Mouse (Mus musculus): ENCODE data around the gene Pwwp2b. TPM values are rescaled to one million over a fixed set of nuclear protein-coding genes. Genes with fewer than 3 reads are reported as not detected.

Gene Pwwp2b
- polyA plus RNA-seq, 1 experiment from 2014 or later, result 2.3 TPM

- no peak for ATAC-seq
- Histone ChIP-seq H3K4me2 (no peak overlapping the region), H3K4me1 (peaks cover 15% of the 10 kb centered on the region), H3K27ac (no peak overlapping the region), H3K9ac (no peak overlapping the region), H3K9me3 (replicated peaks) (no peaks in the 10 kb centered on the region), H3K36me3 (no peaks in the 10 kb centered on the region), H3K27me3 (replicated peaks) (no peaks in the 10 kb centered on the region), H3K4me3 (no peak overlapping the region)
- WGBS (ENCODE audit: insufficient replicate concordance), result 85% methylated on average over 7 of the region's 7 CpGs
Observed at GRCm38 (mm10) chr7:139215946-139216345, 32.3 kb upstream of the Pwwp2b start.

GRCm38 (mm10) chr7:139216464-139216863 lies 31.8 kb upstream of the Pwwp2b start:
- Histone ChIP-seq H3K27ac (no peak overlapping the region), H3K9ac (no peak overlapping the region), H3K4me1 (peaks cover 15% of the 10 kb centered on the region), H3K36me3 (no peaks in the 10 kb centered on the region), H3K4me3 (no peak overlapping the region), H3K9me3 (replicated peaks) (no peaks in the 10 kb centered on the region), H3K27me3 (replicated peaks) (no peaks in the 10 kb centered on the region), H3K4me2 (no peak overlapping the region)
- WGBS (ENCODE audit: insufficient replicate concordance), result 84% methylated on average over 9 of the region's 9 CpGs
- no peak for ATAC-seq

- WGBS (ENCODE audit: insufficient replicate concordance), result 70% methylated on average over 7 of the region's 7 CpGs
Observed at GRCm38 (mm10) chr7:139217046-139217445, 31.2 kb upstream of the Pwwp2b start.

GRCm38 (mm10) chr7:139218641-139219415 lies 29.5 kb upstream of the Pwwp2b start:
- no peaks in the 10 kb centered on the region for H3K27me3 ChIP-seq (replicated peaks)
- 59% methylated on average over 6 of the region's 6 CpGs for WGBS (ENCODE audit: insufficient replicate concordance)
- no peak overlapping the region for H3K9ac ChIP-seq
- no peak overlapping the region for H3K4me2 ChIP-seq
- H3K4me3 ChIP-seq, result no peak overlapping the region
- H3K4me1 ChIP-seq, result no peaks in the 10 kb centered on the region
- H3K36me3 ChIP-seq, result no peaks in the 10 kb centered on the region
- H3K9me3 ChIP-seq (replicated peaks), result no peaks in the 10 kb centered on the region
- no peak; the same call in 1 of the 2 replicates for ATAC-seq
- H3K27ac ChIP-seq, result no peak overlapping the region

More at GRCm38 (mm10) chr7:139217046-139217445, 31.2 kb upstream of the Pwwp2b start:
- Histone ChIP-seq H3K4me2 (no peak overlapping the region), H3K27ac (no peak overlapping the region), H3K36me3 (no peaks in the 10 kb centered on the region), H3K4me3 (no peak overlapping the region), H3K27me3 (replicated peaks) (no peaks in the 10 kb centered on the region), H3K4me1 (peaks cover 15% of the 10 kb centered on the region), H3K9me3 (replicated peaks) (no peaks in the 10 kb centered on the region), H3K9ac (no peak overlapping the region)
- ATAC-seq, result no peak

GRCm38 (mm10) chr7:139219486-139219885 lies 28.8 kb upstream of the Pwwp2b start:
- H3K27me3 ChIP-seq (replicated peaks), result no peaks in the 10 kb centered on the region
- no peaks in the 10 kb centered on the region for H3K36me3 ChIP-seq
- WGBS (ENCODE audit: insufficient replicate concordance), result 76% methylated on average over 5 of the region's 5 CpGs
- no peak overlapping the region for H3K4me3 ChIP-seq
- no peak for ATAC-seq
- no peak overlapping the region for H3K4me2 ChIP-seq
- H3K4me1 ChIP-seq, result no peaks in the 10 kb centered on the region
- no peak overlapping the region for H3K27ac ChIP-seq
- no peaks in the 10 kb centered on the region for H3K9me3 ChIP-seq (replicated peaks)
- H3K9ac ChIP-seq, result no peak overlapping the region

- ATAC-seq, result no peak
- Histone ChIP-seq H3K36me3 (no peaks in the 10 kb centered on the region), H3K9me3 (replicated peaks) (no peaks in the 10 kb centered on the region), H3K27ac (no peak overlapping the region), H3K4me1 (no peaks in the 10 kb centered on the region; the same call in 1 of the 2 replicates), H3K27me3 (replicated peaks) (no peaks in the 10 kb centered on the region), H3K9ac (no peak overlapping the region), H3K4me3 (no peak overlapping the region), H3K4me2 (no peak overlapping the region)
- WGBS (ENCODE audit: insufficient replicate concordance), result 32% methylated on average over 2 of the region's 2 CpGs
Observed at GRCm38 (mm10) chr7:139220303-139220702, 28.0 kb upstream of the Pwwp2b start.

- no peaks in the 10 kb centered on the region for H3K9me3 ChIP-seq (replicated peaks)
- H3K4me2 ChIP-seq, result no peak overlapping the region
- no peaks in the 10 kb centered on the region for H3K27me3 ChIP-seq (replicated peaks)
- ATAC-seq, result no peak
- H3K4me1 ChIP-seq, result no peaks in the 10 kb centered on the region; the same call in 1 of the 2 replicates
- no peak overlapping the region for H3K9ac ChIP-seq
- 62% methylated on average over 5 of the region's 5 CpGs for whole genome bisulfite sequencing (ENCODE audit: insufficient replicate concordance)
- no peaks in the 10 kb centered on the region for H3K36me3 ChIP-seq
- no peak overlapping the region for H3K4me3 ChIP-seq
- H3K27ac ChIP-seq, result no peak overlapping the region
Observed at GRCm38 (mm10) chr7:139221072-139221471, 27.2 kb upstream of the Pwwp2b start.

GRCm38 (mm10) chr7:139221856-139222255 lies 26.4 kb upstream of the Pwwp2b start:
- H3K4me2 ChIP-seq, result no peak overlapping the region
- no peaks in the 10 kb centered on the region for H3K9me3 ChIP-seq (replicated peaks)
- no peaks in the 10 kb centered on the region for H3K36me3 ChIP-seq
- no peaks in the 10 kb centered on the region for H3K27me3 ChIP-seq (replicated peaks)
- no peaks in the 10 kb centered on the region; the same call in 1 of the 2 replicates for H3K4me1 ChIP-seq
- no peak overlapping the region for H3K27ac ChIP-seq
- no peak overlapping the region for H3K9ac ChIP-seq
- no peak for ATAC-seq
- H3K4me3 ChIP-seq, result no peak overlapping the region
- WGBS (ENCODE audit: insufficient replicate concordance), result 81% methylated on average over 2 of the region's 2 CpGs

GRCm38 (mm10) chr7:139222341-139222740 lies 25.9 kb upstream of the Pwwp2b start:
- H3K9me3 ChIP-seq (replicated peaks), result no peaks in the 10 kb centered on the region
- WGBS (ENCODE audit: insufficient replicate concordance), result 61% methylated on average over 4 of the region's 4 CpGs
- H3K4me3 ChIP-seq, result no peak overlapping the region
- ATAC-seq, result no peak
- no peak overlapping the region for H3K27ac ChIP-seq
- H3K4me1 ChIP-seq, result no peaks in the 10 kb centered on the region; the same call in 1 of the 2 replicates
- H3K4me2 ChIP-seq, result no peak overlapping the region
- H3K9ac ChIP-seq, result no peak overlapping the region
- no peaks in the 10 kb centered on the region for H3K27me3 ChIP-seq (replicated peaks)
- H3K36me3 ChIP-seq, result no peaks in the 10 kb centered on the region

- WGBS (ENCODE audit: insufficient replicate concordance), result 57% methylated on average over 1 of the region's 1 CpGs
Observed at GRCm38 (mm10) chr7:139224070-139224469, 24.2 kb upstream of the Pwwp2b start.

GRCm38 (mm10) chr7:139224725-139225124 lies 23.6 kb upstream of the Pwwp2b start:
- H3K9me3 ChIP-seq (replicated peaks), result no peaks in the 10 kb centered on the region
- ATAC-seq, result no peak
- no peaks in the 10 kb centered on the region for H3K36me3 ChIP-seq
- H3K4me1 ChIP-seq, result peaks cover 4% of the 10 kb centered on the region; the same call in 1 of the 2 replicates
- no peaks in the 10 kb centered on the region for H3K27me3 ChIP-seq (replicated peaks)
- 19% methylated on average over 8 of the region's 8 CpGs for WGBS (ENCODE audit: insufficient replicate concordance)
- no peak overlapping the region for H3K4me3 ChIP-seq
- H3K9ac ChIP-seq, result no peak overlapping the region
- no peak overlapping the region for H3K4me2 ChIP-seq
- H3K27ac ChIP-seq, result peak overlapping the region; percentile 6

More at GRCm38 (mm10) chr7:139224070-139224469, 24.2 kb upstream of the Pwwp2b start:
- Histone ChIP-seq H3K36me3 (no peaks in the 10 kb centered on the region), H3K4me3 (no peak overlapping the region), H3K4me1 (peaks cover 3% of the 10 kb centered on the region; the same call in 1 of the 2 replicates), H3K27me3 (replicated peaks) (no peaks in the 10 kb centered on the region), H3K9me3 (replicated peaks) (no peaks in the 10 kb centered on the region), H3K9ac (no peak overlapping the region), H3K27ac (peak overlapping the region; percentile 6), H3K4me2 (no peak overlapping the region)
- no peak for ATAC-seq

- H3K4me1 ChIP-seq, result peaks cover 4% of the 10 kb centered on the region; the same call in 1 of the 2 replicates
- H3K9me3 ChIP-seq (replicated peaks), result no peaks in the 10 kb centered on the region
- 71% methylated on average over 7 of the region's 7 CpGs for WGBS (ENCODE audit: insufficient replicate concordance)
Observed at GRCm38 (mm10) chr7:139226416-139226815, 21.9 kb upstream of the Pwwp2b start.

More at GRCm38 (mm10) chr7:139226416-139226815, 21.9 kb upstream of the Pwwp2b start:
- Histone ChIP-seq H3K27ac (no peak overlapping the region), H3K27me3 (replicated peaks) (no peaks in the 10 kb centered on the region), H3K36me3 (no peaks in the 10 kb centered on the region), H3K4me2 (no peak overlapping the region), H3K9ac (no peak overlapping the region), H3K4me3 (no peak overlapping the region)
- ATAC-seq, result no peak
